Mouse (Mus musculus) myocyte (in vitro differentiated cells): ENCODE data around the gene 1700001J03Rik. TPM values are rescaled to one million over a fixed set of nuclear protein-coding genes. Genes with fewer than 3 reads are reported as not detected.
A peak's percentile ranks its signal among the peaks of the same experiment; 100 is the strongest.

Source experiments
- H3K27me3 ChIP-seq: one replicate; pipeline ENCODE4 v1.6.1; 2011; ENCODE audit not compliant: control insufficient read depth, insufficient read depth, insufficient read length
- H3K36me3 ChIP-seq: one replicate; pipeline ENCODE4 v1.6.1; 2011; ENCODE audit not compliant: control insufficient read depth, insufficient read depth
- H3K4me2 ChIP-seq: one replicate; pipeline ENCODE4 v1.6.1; 2011; ENCODE audit warnings: low read depth, control low read depth
- H3K4me3 ChIP-seq: one replicate; pipeline ENCODE4 v1.5.1; 2011; ENCODE audit warnings: mild to moderate bottlenecking, control low read depth, moderate library complexity
- H3K79me2 ChIP-seq: one replicate; pipeline ENCODE4 v1.6.1; 2011; ENCODE audit not compliant: control insufficient read depth, insufficient read depth
- H3ac ChIP-seq: one replicate; pipeline ENCODE4 v1.6.1; 2011; ENCODE audit not compliant: control insufficient read depth, insufficient read length
- CEBPB ChIP-seq: IDR thresholded peaks from 2 replicates; pipeline ENCODE4 v1.6.1; 2011; ENCODE audit warnings: mild to moderate bottlenecking, moderate library complexity; ENCODE audit not compliant: poor library complexity, insufficient read depth, severe bottlenecking
- E2F4 ChIP-seq: IDR thresholded peaks from one replicate; pipeline ENCODE4 v1.6.1; 2011; ENCODE audit warnings: mild to moderate bottlenecking, control low read depth, moderate library complexity; ENCODE audit not compliant: insufficient read depth
- MAX ChIP-seq: IDR thresholded peaks from one replicate; pipeline ENCODE4 v1.6.1; 2011; ENCODE audit warnings: low read depth, mild to moderate bottlenecking, control low read depth
- MYOD1 ChIP-seq, 3 experiments: IDR thresholded peaks; one replicate each; pipeline ENCODE4 v1.6.1; 2011; ENCODE audit warnings: control low read depth in 2 of 3, low read depth in 2 of 3, mild to moderate bottlenecking in 2 of 3, moderate library complexity in 1 of 3; ENCODE audit not compliant: insufficient read length in 2 of 3, control insufficient read depth in 1 of 3
- MYOG ChIP-seq, 3 experiments: IDR thresholded peaks; one replicate each; pipeline ENCODE4 v1.6.1; 2011; ENCODE audit warnings: control low read depth in 2 of 3, low read depth in 2 of 3, mild to moderate bottlenecking in 2 of 3; ENCODE audit not compliant: insufficient read length in 2 of 3, control insufficient read depth in 1 of 3, insufficient read depth in 1 of 3
- POLR2A ChIP-seq: IDR thresholded peaks from one replicate; pipeline ENCODE4 v1.6.1; 2011; ENCODE audit warnings: low read depth, mild to moderate bottlenecking, control low read depth, moderate library complexity; ENCODE audit not compliant: insufficient read length
- POLR2AphosphoS2 ChIP-seq: IDR thresholded peaks from one replicate; pipeline ENCODE4 v1.6.1; 2011; ENCODE audit warnings: low read depth, control low read depth; ENCODE audit not compliant: insufficient read length
- REST ChIP-seq: IDR thresholded peaks from one replicate; pipeline ENCODE4 v1.6.1; 2011; ENCODE audit warnings: mild to moderate bottlenecking, control low read depth, moderate library complexity; ENCODE audit not compliant: insufficient read depth, insufficient read length
- SRF ChIP-seq: IDR thresholded peaks from one replicate; pipeline ENCODE4 v1.6.1; 2011; ENCODE audit warnings: low read depth; ENCODE audit not compliant: control insufficient read depth, insufficient read length
- TCF12 ChIP-seq: IDR thresholded peaks from one replicate; pipeline ENCODE4 v1.6.1; 2011; ENCODE audit warnings: mild to moderate bottlenecking, control low read depth; ENCODE audit not compliant: poor library complexity, insufficient read depth, severe bottlenecking
- TCF3 ChIP-seq: IDR thresholded peaks from one replicate; pipeline ENCODE4 v1.6.1; 2011; ENCODE audit warnings: low read depth, control low read depth; ENCODE audit not compliant: insufficient read length
- USF1 ChIP-seq: IDR thresholded peaks from one replicate; pipeline ENCODE4 v1.6.1; 2011; ENCODE audit warnings: low read depth, mild to moderate bottlenecking, control low read depth, moderate library complexity
- polyA plus RNA-seq: library from polyadenylated mRNA; unstranded; fragments of >200 nt; fragmentation: generic; extraction: Trizol; gene quantifications from one replicate; pipeline ENCODE4 v1.2.1, GENCODE M21; 2012; ENCODE audit warnings: missing spikeins

Gene 1700001J03Rik
- polyA plus RNA-seq, 1 experiment, result not detected

- peak; percentile 64 for TF ChIP-seq POLR2AphosphoS2
- TF ChIP-seq CEBPB, result no peak
- TF ChIP-seq MYOG (IDR thresholded peaks at IDR 0.05; ENCODE audit: control insufficient read depth in 1 of 3, insufficient read depth in 1 of 3, insufficient read length in 2 of 3, low read depth in 2 of 3), result peak in 2 of 3 experiments; percentile 70 to 71
- peak; percentile 70 for TF ChIP-seq POLR2A
- TF ChIP-seq MYOD1 (IDR thresholded peaks at IDR 0.05; ENCODE audit: control insufficient read depth in 1 of 3, insufficient read length in 2 of 3, low read depth in 2 of 3), result peak in 1 of 3 experiments; percentile 47
- no peaks in the 10 kb centered on the region for H3K27me3 ChIP-seq
- H3K36me3 ChIP-seq, result peaks cover 18% of the 10 kb centered on the region
These were observed 36.0 kb upstream of the 1700001J03Rik start, which contains the start of gene Rnf6 for GRCm38 (mm10) chr5:146220879-146221714. Rnf6 (minus strand) TSS chr5:146221555.

GRCm38 (mm10) chr5:146220501-146220878 lies 35.4 kb upstream of the 1700001J03Rik start:
- peak overlapping the region; percentile 75 for H3ac ChIP-seq
- H3K4me2 ChIP-seq, result peak overlapping the region; percentile 55
- H3K27me3 ChIP-seq, result no peaks in the 10 kb centered on the region
- peaks cover 24% of the 10 kb centered on the region for H3K36me3 ChIP-seq
- no peaks in the 10 kb centered on the region for H3K79me2 ChIP-seq
- no peak for TF ChIP-seq CEBPB
- no peak for TF ChIP-seq TCF3
- TF ChIP-seq MYOG (IDR thresholded peaks at IDR 0.05; ENCODE audit: control insufficient read depth in 1 of 3, insufficient read depth in 1 of 3, insufficient read length in 2 of 3, low read depth in 2 of 3), result no peak
- no peak for TF ChIP-seq MAX
- TF ChIP-seq TCF12, result no peak
- no peak for TF ChIP-seq REST
- no peak for TF ChIP-seq E2F4
- TF ChIP-seq SRF, result no peak
- no peak for TF ChIP-seq MYOD1 (IDR thresholded peaks at IDR 0.05; ENCODE audit: control insufficient read depth in 1 of 3, insufficient read length in 2 of 3, low read depth in 2 of 3)
- TF ChIP-seq USF1, result no peak
- TF ChIP-seq POLR2A, result no peak
- no peak for TF ChIP-seq POLR2AphosphoS2
- peak overlapping the region; percentile 70 for H3K4me3 ChIP-seq

More at GRCm38 (mm10) chr5:146220879-146221714, 36.0 kb upstream of the 1700001J03Rik start, which contains the start of gene Rnf6:
- Histone ChIP-seq H3K4me2 (peak within 1 kb of the TSS; percentile 91), H3ac (peak within 1 kb of the TSS; percentile 75), H3K4me3 (peak within 1 kb of the TSS; percentile 70), H3K79me2 (no peaks in the 10 kb centered on the region)

GRCm38 (mm10) chr5:146205537-146205936 lies 20.4 kb upstream of the 1700001J03Rik start:
- Histone ChIP-seq H3K79me2 (no peaks in the 10 kb centered on the region), H3K27me3 (no peaks in the 10 kb centered on the region), H3K4me3 (no peak overlapping the region), H3K4me2 (no peak overlapping the region), H3K36me3 (peaks cover 40% of the 10 kb centered on the region), H3ac (no peak overlapping the region)
- TF ChIP-seq POLR2AphosphoS2 (no peak), TCF12 (no peak), MYOD1 (IDR thresholded peaks at IDR 0.05; ENCODE audit: control insufficient read depth in 1 of 3, insufficient read length in 2 of 3, low read depth in 2 of 3) (no peak), MYOG (IDR thresholded peaks at IDR 0.05; ENCODE audit: control insufficient read depth in 1 of 3, insufficient read depth in 1 of 3, insufficient read length in 2 of 3, low read depth in 2 of 3) (no peak), E2F4 (no peak), REST (no peak), MAX (no peak), POLR2A (no peak), CEBPB (no peak), TCF3 (no peak), USF1 (no peak), SRF (no peak)

- H3K79me2 ChIP-seq, result no peaks in the 10 kb centered on the region
- no peak for TF ChIP-seq POLR2AphosphoS2
- TF ChIP-seq REST, result no peak
- no peak for TF ChIP-seq CEBPB
- TF ChIP-seq TCF3, result no peak
- TF ChIP-seq E2F4, result no peak
- TF ChIP-seq USF1, result no peak
- TF ChIP-seq MYOD1 (IDR thresholded peaks at IDR 0.05; ENCODE audit: control insufficient read depth in 1 of 3, insufficient read length in 2 of 3, low read depth in 2 of 3), result no peak
- no peak for TF ChIP-seq POLR2A
- no peak for TF ChIP-seq SRF
- no peak for TF ChIP-seq MYOG (IDR thresholded peaks at IDR 0.05; ENCODE audit: control insufficient read depth in 1 of 3, insufficient read depth in 1 of 3, insufficient read length in 2 of 3, low read depth in 2 of 3)
- TF ChIP-seq MAX, result no peak
- no peak for TF ChIP-seq TCF12
- H3K36me3 ChIP-seq, result peaks cover 33% of the 10 kb centered on the region
- no peak overlapping the region for H3K4me3 ChIP-seq
- H3K27me3 ChIP-seq, result no peaks in the 10 kb centered on the region
- no peak overlapping the region for H3ac ChIP-seq
- H3K4me2 ChIP-seq, result no peak overlapping the region
These were observed 18.8 kb upstream of the 1700001J03Rik start for GRCm38 (mm10) chr5:146203921-146204320.
